Mouse (Mus musculus): ENCODE measurements around the gene Ksr1.

GRCm38 (mm10) chr11:78971096-78971495, 175.1 kb downstream of the Ksr1 start:
- TF ChIP-seq CTCF (IDR thresholded peaks at IDR 0.05; ENCODE audit: low read depth), result no peak
- TF ChIP-seq EP300 (IDR thresholded peaks at IDR 0.05; ENCODE audit: low read depth), result no peak

Measured in liver, postnatal 0 days (tissue).